Mouse (Mus musculus): ENCODE measurements around the gene Lrrn3.

DNA sequence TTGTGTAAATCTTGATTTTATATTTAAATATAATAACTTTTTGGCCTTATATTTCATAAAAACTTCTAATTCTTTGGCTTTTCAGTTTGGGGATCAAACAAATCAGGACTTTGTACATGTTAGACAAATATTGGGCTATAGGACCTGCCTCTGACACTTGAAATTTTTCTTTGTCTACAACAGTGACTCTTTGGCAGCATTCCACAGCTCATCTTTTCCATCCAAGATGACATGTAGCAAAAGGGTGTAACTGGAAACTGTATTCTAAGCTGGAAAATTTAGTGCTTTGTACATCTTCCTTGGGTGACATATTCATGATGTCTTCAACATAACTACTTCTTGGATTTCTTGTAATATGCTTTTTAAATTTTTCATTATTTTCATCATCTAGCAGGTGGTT is 57.4 kb downstream of the Lrrn3 start:
- TF ChIP-seq POLR2A (IDR thresholded peaks at IDR 0.05; ENCODE audit: insufficient read length, low read depth) (no peak), CEBPB (IDR thresholded peaks at IDR 0.05; ENCODE audit: insufficient read depth, poor library complexity, severe bottlenecking) (no peak), E2F4 (IDR thresholded peaks at IDR 0.05; ENCODE audit: insufficient read depth) (no peak), SRF (IDR thresholded peaks at IDR 0.05; ENCODE audit: control insufficient read depth, insufficient read length, low read depth) (no peak)
